Mouse (Mus musculus) effector memory CD4-positive, alpha-beta T cell, adult 7 months (primary cell): ENCODE results near the gene Hoxc4. TPM values are rescaled to one million over a fixed set of nuclear protein-coding genes. Genes with fewer than 3 reads are reported as not detected.

Source experiments
- polyA plus RNA-seq: library from polyadenylated mRNA; unstranded; fragments of 100-300 nt; shearing (Covaris generic); gene quantifications from one replicate; pipeline ENCODE4 v1.2.1, GENCODE M21; 2017

Hoxc4 gene
- polyA plus RNA-seq = not detected

GRCm38 (mm10) chr15:103018636-103019035, at the start of gene Hoxc4:
TSS of gene Hoxc4 (plus strand) at chr15:103018934.

GRCm38 (mm10) chr15:102976171-102976570, 42.6 kb upstream of the Hoxc4 start, which contains the start of gene Hoxc9:
TSS of gene Hoxc9 (plus strand) at chr15:102976439.

DNA sequence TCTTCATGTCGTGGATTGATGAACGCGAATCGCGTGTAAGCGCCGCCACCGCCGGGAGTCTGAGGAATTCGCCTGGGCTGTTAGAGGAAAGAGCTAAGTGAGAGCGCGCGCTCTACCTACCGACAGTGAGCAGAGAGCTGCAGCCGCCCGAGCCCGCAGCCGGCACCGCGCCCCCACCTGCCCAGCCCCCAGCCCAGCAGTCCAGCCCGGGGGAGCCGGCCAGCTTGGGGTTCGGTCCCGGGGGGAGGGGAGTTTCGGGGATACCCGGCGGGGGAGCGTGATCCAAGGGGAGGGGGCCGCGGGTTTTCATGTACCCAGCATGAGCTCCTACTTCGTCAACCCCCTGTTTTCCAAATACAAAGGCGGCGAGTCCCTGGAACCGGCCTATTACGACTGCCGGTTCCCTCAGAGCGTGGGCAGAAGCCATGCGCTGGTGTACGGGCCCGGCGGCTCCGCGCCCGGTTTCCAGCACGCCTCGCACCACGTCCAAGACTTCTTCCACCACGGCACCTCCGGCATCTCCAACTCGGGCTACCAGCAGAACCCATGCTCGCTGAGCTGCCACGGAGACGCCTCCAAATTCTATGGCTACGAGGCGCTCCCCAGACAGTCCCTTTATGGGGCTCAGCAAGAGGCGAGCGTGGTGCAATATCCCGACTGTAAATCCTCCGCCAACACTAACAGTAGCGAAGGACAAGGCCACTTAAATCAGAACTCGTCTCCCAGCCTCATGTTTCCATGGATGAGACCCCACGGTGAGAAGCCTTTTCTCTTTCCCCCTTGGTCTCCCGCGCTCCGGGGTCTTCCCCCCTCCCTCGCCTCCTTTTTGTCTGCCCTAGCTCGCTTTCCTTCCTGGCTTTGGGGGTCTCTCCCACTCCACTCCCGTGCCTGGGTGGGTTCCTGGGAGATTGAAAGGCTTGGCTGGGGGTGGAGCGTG, 28.0 kb upstream of the Hoxc4 start, which contains the start of gene Hoxc8:
TSS of gene Hoxc8 (plus strand) at position 147 of the 937 bp plus-strand sequence.

GRCm38 (mm10) chr15:102997939-102998355, 20.8 kb upstream of the Hoxc4 start, which contains the start of gene Hoxc6:
TSS of gene Hoxc6 (plus strand) at chr15:102998257.

Other genes starting within 250 kb of the Hoxc4 start
- 0.15 TPM for gene Hoxc13, start 97.8 kb upstream of the Hoxc4 start, polyA plus RNA-seq
- gene Hoxc12, start 82.2 kb upstream of the Hoxc4 start, polyA plus RNA-seq = not detected
- gene Hoxc11, start 64.5 kb upstream of the Hoxc4 start, polyA plus RNA-seq = not detected
- gene Hoxc10, start 52.1 kb upstream of the Hoxc4 start, polyA plus RNA-seq = 0.20 TPM
- not detected for gene Hoxc5, start 51.5 kb upstream of the Hoxc4 start, polyA plus RNA-seq
- gene Hoxc9, start 42.5 kb upstream of the Hoxc4 start, polyA plus RNA-seq = not detected
- gene Hoxc8, start 28.3 kb upstream of the Hoxc4 start, polyA plus RNA-seq = not detected
- gene Hoxc6, start 20.7 kb upstream of the Hoxc4 start, polyA plus RNA-seq = not detected
- 4.1 TPM for gene Smug1, start 148.2 kb downstream of the Hoxc4 start, polyA plus RNA-seq
- gene Cbx5, start 220.9 kb downstream of the Hoxc4 start, polyA plus RNA-seq = 10.3 TPM
- gene Hnrnpa1, start 221.5 kb downstream of the Hoxc4 start, polyA plus RNA-seq = 147 TPM
- 1.0 TPM for gene Nfe2, start 239.5 kb downstream of the Hoxc4 start, polyA plus RNA-seq